Mouse (Mus musculus) MEL (cell line): ENCODE data around the gene Tollip. TPM values are rescaled to one million over a fixed set of nuclear protein-coding genes. Genes with fewer than 3 reads are reported as not detected.

Experiments
- DNase-seq: peaks from one replicate; pipeline ENCODE4 v3.0.0; 2011; ENCODE audit warnings: low read depth, low spot score
- H3K27ac ChIP-seq: 2 replicates; pipeline ENCODE4 v1.5.1; 2012; ENCODE audit warnings: low read depth, mild to moderate bottlenecking, control low read depth, low read length, moderate library complexity; ENCODE audit not compliant: control insufficient read depth
- H3K27me3 ChIP-seq, 2 experiments: fragments of 150-350 bp in 1 of 2; sonication (generic) in 1 of 2; 2 replicates each; pipeline ENCODE4 v1.6.1; 2012; ENCODE audit warnings: low read length in 2 of 2, mild to moderate bottlenecking in 2 of 2, improper control_type of control experiment in 1 of 2, moderate library complexity in 1 of 2; ENCODE audit not compliant: insufficient read depth in 2 of 2, control insufficient read depth in 1 of 2
- H3K36me3 ChIP-seq, 2 experiments: 2 replicates each; pipeline ENCODE4 v1.6.1; 2012 to 2014; ENCODE audit warnings: low read length in 2 of 2, improper control_type of control experiment in 1 of 2, inconsistent platforms in 1 of 2, mild to moderate bottlenecking in 1 of 2; ENCODE audit not compliant: insufficient read depth in 2 of 2, control insufficient read depth in 1 of 2
- H3K4me1 ChIP-seq, 2 experiments: fragments of 150-350 bp in 1 of 2; sonication (generic) in 1 of 2; 2 replicates each; pipeline ENCODE4 v1.6.1; 2012; ENCODE audit warnings: low read length in 2 of 2, improper control_type of control experiment in 1 of 2, mild to moderate bottlenecking in 1 of 2; ENCODE audit not compliant: insufficient read depth in 2 of 2, control insufficient read depth in 1 of 2
- H3K4me3 ChIP-seq, 2 experiments: fragments of 150-350 bp in 1 of 2; sonication (generic) in 1 of 2; 2 replicates each; pipeline ENCODE4 v1.5.1; 2012; ENCODE audit warnings: low read depth in 2 of 2, low read length in 2 of 2, mild to moderate bottlenecking in 2 of 2, moderate library complexity in 2 of 2, control low read depth in 1 of 2, improper control_type of control experiment in 1 of 2; ENCODE audit not compliant: control insufficient read depth in 1 of 2, insufficient read depth in 1 of 2
- H3K79me2 ChIP-seq: 2 replicates; pipeline ENCODE4 v1.6.1; 2012; ENCODE audit warnings: mild to moderate bottlenecking, low read length, moderate library complexity; ENCODE audit not compliant: control insufficient read depth, poor library complexity, insufficient read depth
- H3K9ac ChIP-seq: 2 replicates; pipeline ENCODE4 v1.6.1; 2012; ENCODE audit warnings: low read depth, mild to moderate bottlenecking, control low read depth, low read length, moderate library complexity; ENCODE audit not compliant: control insufficient read depth, poor library complexity, severe bottlenecking
- H3K9me3 ChIP-seq: fragments of 150-350 bp; sonication (generic); replicated peaks from 2 replicates; pipeline ENCODE4 v1.6.1; 2012; ENCODE audit warnings: mild to moderate bottlenecking, low read length, improper control_type of control experiment, moderate library complexity; ENCODE audit not compliant: insufficient read depth
- CHD2 ChIP-seq: IDR thresholded peaks from 2 replicates; pipeline ENCODE4 v1.6.1; 2011; ENCODE audit warnings: low read length, improper control_type of control experiment
- CTCF ChIP-seq, 3 experiments: IDR thresholded peaks in 2 of 3; conservative IDR thresholded peaks in 1 of 3; 2 replicates each; pipeline ENCODE4 v1.5.1; 2011 to 2012; ENCODE audit warnings: low read length in 3 of 3, low read depth in 2 of 3, mild to moderate bottlenecking in 2 of 3, improper control_type of control experiment in 1 of 3, inconsistent platforms in 1 of 3, mixed read lengths in 1 of 3, moderate library complexity in 1 of 3; ENCODE audit not compliant: control insufficient read depth in 1 of 3, insufficient read depth in 1 of 3, poor library complexity in 1 of 3, severe bottlenecking in 1 of 3
- E2F4 ChIP-seq: IDR thresholded peaks from 2 replicates; pipeline ENCODE4 v1.6.1; 2011; ENCODE audit warnings: low read depth, low read length, improper control_type of control experiment, borderline replicate concordance
- ELF1 ChIP-seq: IDR thresholded peaks from 2 replicates; pipeline ENCODE4 v1.6.1; 2014; ENCODE audit warnings: low read depth, mild to moderate bottlenecking, inconsistent platforms, low read length, improper control_type of control experiment, moderate library complexity
- ETS1 ChIP-seq: IDR thresholded peaks from 2 replicates; pipeline ENCODE4 v1.6.1; 2012; ENCODE audit warnings: low read depth, mild to moderate bottlenecking, inconsistent platforms, low read length, improper control_type of control experiment, moderate library complexity
- GATA1 ChIP-seq: IDR thresholded peaks from 2 replicates; pipeline ENCODE4 v1.6.1; 2011; ENCODE audit warnings: low read depth, low read length, improper control_type of control experiment
- HCFC1 ChIP-seq: IDR thresholded peaks from 2 replicates; pipeline ENCODE4 v1.6.1; 2012; ENCODE audit warnings: low read depth, mild to moderate bottlenecking, inconsistent platforms, low read length, improper control_type of control experiment, moderate library complexity
- KAT2A ChIP-seq: conservative IDR thresholded peaks from 2 replicates; pipeline ENCODE4 v1.6.1; 2012; ENCODE audit warnings: low read depth, low read length, improper control_type of control experiment, inconsistent platforms
- MAFK ChIP-seq: IDR thresholded peaks from 2 replicates; pipeline ENCODE4 v1.6.1; 2011; ENCODE audit warnings: low read depth, mild to moderate bottlenecking, low read length, improper control_type of control experiment, borderline replicate concordance
- MAX ChIP-seq: IDR thresholded peaks from 2 replicates; pipeline ENCODE4 v1.6.1; 2011; ENCODE audit warnings: low read length, improper control_type of control experiment
- MEF2A ChIP-seq: IDR thresholded peaks from 2 replicates; pipeline ENCODE4 v1.6.1; 2014; ENCODE audit warnings: low read depth, mild to moderate bottlenecking, inconsistent platforms, low read length, improper control_type of control experiment; ENCODE audit not compliant: poor library complexity, insufficient replicate concordance, severe bottlenecking; ENCODE audit errors: extremely low read depth
- MXI1 ChIP-seq: IDR thresholded peaks from 2 replicates; pipeline ENCODE4 v1.6.1; 2011; ENCODE audit warnings: mild to moderate bottlenecking, low read depth, low read length, improper control_type of control experiment
- POLR2A ChIP-seq, 2 experiments: IDR thresholded peaks; 2 replicates each; pipeline ENCODE4 v1.6.1; 2011 to 2012; ENCODE audit warnings: low read length in 2 of 2, mild to moderate bottlenecking in 2 of 2, control low read depth in 1 of 2, improper control_type of control experiment in 1 of 2, low read depth in 1 of 2, moderate library complexity in 1 of 2; ENCODE audit not compliant: control insufficient read depth in 1 of 2, insufficient read depth in 1 of 2, poor library complexity in 1 of 2
- POLR2AphosphoS5 ChIP-seq: IDR thresholded peaks from 2 replicates; pipeline ENCODE4 v1.6.1; 2012; ENCODE audit warnings: low read depth, borderline replicate concordance, mild to moderate bottlenecking, inconsistent platforms, low read length, moderate library complexity, mixed read lengths
- SIN3A ChIP-seq: IDR thresholded peaks from 2 replicates; pipeline ENCODE4 v1.6.1; 2012; ENCODE audit warnings: low read length, improper control_type of control experiment, inconsistent platforms
- SMC3 ChIP-seq: IDR thresholded peaks from 2 replicates; pipeline ENCODE4 v1.6.1; 2011; ENCODE audit warnings: low read depth, low read length, improper control_type of control experiment
- TBP ChIP-seq: IDR thresholded peaks from 2 replicates; pipeline ENCODE4 v1.8.0; 2011; ENCODE audit warnings: low read depth, low read length, improper control_type of control experiment
- USF1 ChIP-seq: IDR thresholded peaks from 2 replicates; pipeline ENCODE4 v1.6.1; 2014; ENCODE audit warnings: low read depth, mild to moderate bottlenecking, inconsistent platforms, low read length, improper control_type of control experiment, moderate library complexity
- ZC3H11A ChIP-seq: IDR thresholded peaks from 2 replicates; pipeline ENCODE4 v1.6.1; 2012; ENCODE audit warnings: low read depth, mild to moderate bottlenecking, inconsistent platforms, low read length, improper control_type of control experiment
- ZKSCAN1 ChIP-seq: IDR thresholded peaks from 2 replicates; pipeline ENCODE4 v1.6.1; 2012; ENCODE audit warnings: low read depth, mild to moderate bottlenecking, inconsistent platforms, low read length, improper control_type of control experiment, moderate library complexity
- ZMIZ1 ChIP-seq: IDR thresholded peaks from 2 replicates; pipeline ENCODE4 v1.6.1; 2012; ENCODE audit warnings: low read depth, mild to moderate bottlenecking, inconsistent platforms, low read length, improper control_type of control experiment, moderate library complexity
- polyA plus RNA-seq, 2 experiments: library from polyadenylated mRNA; stranded (reverse) in 1 of 2; unstranded in 1 of 2; fragments of >175 nt in 1 of 2; fragments of >200 nt in 1 of 2; gene quantifications; 2 replicates each; pipeline versions ENCODE4 v1.2.1 to v1.2.4; 2012; ENCODE audit warnings: low replicate concordance in 2 of 2, low read depth in 1 of 2; ENCODE audit not compliant: insufficient read length in 2 of 2, insufficient read depth in 1 of 2, missing spikeins in 1 of 2
- total RNA-seq: library from RNA; depleted of rRNA; stranded (reverse); fragments of 300-350 nt; gene quantifications from 2 replicates; pipeline ENCODE4 v1.2.3, GENCODE M21; 2012

Tollip gene
- total and polyA plus RNA-seq, 3 experiments, result 35.6 to 63.8 (median 53.4) TPM

DNA sequence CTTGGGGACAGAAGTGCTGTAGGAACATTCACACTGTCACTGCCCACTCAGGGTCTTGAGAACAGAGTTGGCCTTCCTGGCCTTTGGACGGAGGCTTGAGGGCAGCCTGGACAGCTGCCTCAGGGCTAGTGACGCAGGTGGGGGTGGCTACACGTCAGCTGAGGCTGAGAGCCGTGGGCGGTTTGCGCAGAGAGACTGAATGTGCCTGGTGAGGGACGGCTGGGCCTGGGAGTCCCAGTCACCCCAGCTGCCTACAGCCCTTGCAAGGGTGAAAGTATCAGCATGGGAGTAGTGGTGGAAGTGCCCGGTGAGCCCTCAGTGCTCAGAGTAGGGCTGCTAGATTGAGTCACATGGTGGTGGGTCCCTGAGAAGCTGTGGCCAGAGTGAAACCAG, 37.9 kb upstream of the Tollip start:
- Histone ChIP-seq H3K27me3 (0 out of 4 replicates have a peak, but pooled peaks cover 0 to 1% of the 10 kb centered on the region in 2 experiments), H3K27ac (no peak overlapping the region), H3K36me3 (no peaks in the 10 kb centered on the region), H3K79me2 (no peaks in the 10 kb centered on the region), H3K4me1 (no peaks in the 10 kb centered on the region), H3K9me3 (no peaks in the 10 kb centered on the region), H3K4me3 (no peak overlapping the region), H3K9ac (no peak overlapping the region)
- no peak for DNase-seq
- no peak for TF ChIP-seq E2F4
- TF ChIP-seq GATA1, result no peak
- no peak for TF ChIP-seq HCFC1
- TF ChIP-seq POLR2A (IDR thresholded peaks at IDR 0.05; ENCODE audit: control insufficient read depth in 1 of 2, insufficient read depth in 1 of 2, low read depth in 1 of 2, low read length in 2 of 2, poor library complexity in 1 of 2), result no peak
- TF ChIP-seq MXI1, result no peak
- TF ChIP-seq POLR2AphosphoS5, result no peak
- TF ChIP-seq CTCF (IDR thresholded peaks at IDR 0.05 in 2 of 3, conservative IDR thresholded peaks at IDR 0.05 in 1 of 3; ENCODE audit: control insufficient read depth in 1 of 3, insufficient read depth in 1 of 3, low read depth in 2 of 3, low read length in 3 of 3, poor library complexity in 1 of 3, severe bottlenecking in 1 of 3), result no peak
- TF ChIP-seq USF1, result no peak

DNA sequence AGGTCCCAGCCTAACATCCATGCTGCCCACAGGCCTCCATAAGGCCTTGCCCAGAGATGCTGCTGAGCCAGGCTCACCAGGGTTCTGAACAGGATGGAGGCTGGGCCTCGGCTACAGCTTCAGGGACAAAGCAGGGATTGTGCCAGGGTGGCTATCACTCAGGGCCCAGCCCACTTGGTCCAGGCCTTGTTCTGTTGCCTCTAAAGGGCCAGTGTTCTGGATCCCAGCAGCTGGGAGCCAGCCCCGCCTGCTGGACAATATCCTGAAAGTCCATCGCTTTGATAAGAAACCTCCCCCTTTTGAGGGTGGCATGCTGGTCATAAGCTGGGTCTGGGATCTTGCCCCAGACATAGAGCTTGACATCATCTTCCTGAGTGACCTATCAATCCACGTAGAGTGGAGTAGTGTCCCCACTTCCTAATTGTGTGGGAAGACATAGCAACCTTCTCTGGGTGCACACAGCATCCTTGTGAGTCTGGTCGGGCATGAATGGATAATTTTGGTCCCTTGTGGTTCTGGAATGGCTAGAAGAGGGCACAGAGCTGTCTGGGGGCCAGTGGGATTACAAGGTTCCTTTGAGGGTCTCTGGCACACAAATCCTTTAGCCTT, 37.4 kb upstream of the Tollip start:
- no peaks in the 10 kb centered on the region for H3K36me3 ChIP-seq
- no peaks in the 10 kb centered on the region for H3K9me3 ChIP-seq
- H3K79me2 ChIP-seq, result no peaks in the 10 kb centered on the region
- no peak overlapping the region for H3K27ac ChIP-seq
- H3K27me3 ChIP-seq, result 0 out of 4 replicates have a peak, but pooled peaks cover 0 to 1% of the 10 kb centered on the region in 2 experiments
- no peak overlapping the region for H3K9ac ChIP-seq
- DNase-seq, result no peak
- TF ChIP-seq MAX (no peak), ZKSCAN1 (no peak), HCFC1 (no peak), TBP (no peak), ELF1 (no peak), MXI1 (no peak)
- H3K4me1 ChIP-seq, result no peaks in the 10 kb centered on the region
- no peak overlapping the region for H3K4me3 ChIP-seq

DNA sequence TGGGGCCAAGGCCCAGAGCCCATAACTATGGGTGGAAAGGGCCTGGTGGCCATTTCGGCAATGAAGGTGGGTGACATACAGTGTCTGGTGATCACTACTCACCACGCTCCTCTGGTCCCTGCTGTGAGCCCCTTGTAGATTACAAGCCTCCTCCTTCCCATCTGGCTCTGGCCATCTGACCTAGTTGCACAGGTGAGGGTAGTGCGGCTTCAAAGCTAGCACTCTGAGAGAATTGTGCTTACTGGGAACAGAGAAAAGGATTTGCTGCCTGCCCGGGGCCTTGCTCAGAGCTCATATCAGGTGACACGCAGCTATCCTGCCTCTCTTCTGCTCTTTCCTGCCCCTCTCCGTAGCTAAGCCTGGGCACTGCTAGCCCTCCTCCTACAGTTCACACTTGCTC, 35.3 kb upstream of the Tollip start:
- Histone ChIP-seq H3K79me2 (no peaks in the 10 kb centered on the region), H3K36me3 (no peaks in the 10 kb centered on the region), H3K27ac (no peak overlapping the region), H3K4me1 (no peaks in the 10 kb centered on the region), H3K9ac (no peak overlapping the region), H3K9me3 (no peaks in the 10 kb centered on the region), H3K27me3 (0 out of 4 replicates have a peak, but pooled peaks cover 0 to 1% of the 10 kb centered on the region in 2 experiments)
- DNase-seq, result no peak
- TF ChIP-seq CHD2, result no peak
- TF ChIP-seq MAX, result no peak
- no peak for TF ChIP-seq MEF2A
- TF ChIP-seq ETS1, result no peak
- no peak for TF ChIP-seq KAT2A
- TF ChIP-seq ZMIZ1, result no peak
- TF ChIP-seq SIN3A, result no peak
- no peak for TF ChIP-seq ZC3H11A
- no peak for TF ChIP-seq SMC3
- no peak for TF ChIP-seq MAFK
- TF ChIP-seq, all 39 proteins: peak for 0
- no peak overlapping the region for H3K4me3 ChIP-seq
